Mouse (Mus musculus) hindbrain, embryonic 13.5 days (tissue): ENCODE measurements around the gene Lif. TPM values are rescaled to one million over a fixed set of nuclear protein-coding genes. Genes with fewer than 3 reads are reported as not detected.

Experiments used
- ATAC-seq: fragments of 200-750 bp; cut with Nextera tagmentation; 2 replicates; pipeline ENCODE4 v1.8.0; 2017; ENCODE audit warnings: moderate TSS enrichment; ENCODE audit not compliant: low FRiP score
- H3K27ac ChIP-seq: fragments of 300-500 bp; sonication (generic); 2 replicates; pipeline ENCODE4 v1.5.1; 2015; ENCODE audit warnings: inconsistent platforms, mild to moderate bottlenecking, moderate library complexity
- H3K27me3 ChIP-seq: fragments of 300-500 bp; sonication (generic); 2 replicates; pipeline ENCODE4 v1.6.1; 2015; ENCODE audit warnings: mild to moderate bottlenecking, inconsistent platforms
- H3K36me3 ChIP-seq: fragments of 300-500 bp; sonication (generic); 2 replicates; pipeline ENCODE4 v1.6.1; 2015; ENCODE audit warnings: mild to moderate bottlenecking, inconsistent platforms
- H3K4me1 ChIP-seq: fragments of 300-500 bp; sonication (generic); replicated peaks from 2 replicates; pipeline ENCODE4 v1.6.1; 2015; ENCODE audit warnings: inconsistent platforms
- H3K4me2 ChIP-seq: fragments of 300-500 bp; sonication (generic); 2 replicates; pipeline ENCODE4 v1.6.1; 2015; ENCODE audit warnings: inconsistent platforms, mild to moderate bottlenecking, moderate library complexity
- H3K4me3 ChIP-seq: fragments of 300-500 bp; sonication (generic); 2 replicates; pipeline ENCODE4 v1.5.1; 2015; ENCODE audit warnings: mild to moderate bottlenecking, inconsistent platforms
- H3K9ac ChIP-seq: fragments of 300-500 bp; sonication (generic); 2 replicates; pipeline ENCODE4 v1.6.1; 2015; ENCODE audit warnings: mild to moderate bottlenecking, inconsistent platforms
- H3K9me3 ChIP-seq: fragments of 300-500 bp; sonication (generic); 2 replicates; pipeline ENCODE4 v1.6.1; 2016; ENCODE audit warnings: inconsistent platforms
- WGBS: fragments of 180-500 bp; shearing (Covaris S2); methylation state at CpG from one replicate; pipeline ENCODE4 v1.1.7; 2015; 5-methylcytosine and 5-hydroxymethylcytosine counted together
- polyA plus RNA-seq: library from polyadenylated mRNA; unstranded; fragments of >200 nt; fragmentation: Nextera tagmentation; extraction: Ambion mirVana; gene quantifications from 2 replicates; pipeline ENCODE4 v1.2.1, GENCODE M21; 2015

Gene Lif
- polyA plus RNA-seq, 1 experiment from 2014 or later: 0.08 TPM

DNA sequence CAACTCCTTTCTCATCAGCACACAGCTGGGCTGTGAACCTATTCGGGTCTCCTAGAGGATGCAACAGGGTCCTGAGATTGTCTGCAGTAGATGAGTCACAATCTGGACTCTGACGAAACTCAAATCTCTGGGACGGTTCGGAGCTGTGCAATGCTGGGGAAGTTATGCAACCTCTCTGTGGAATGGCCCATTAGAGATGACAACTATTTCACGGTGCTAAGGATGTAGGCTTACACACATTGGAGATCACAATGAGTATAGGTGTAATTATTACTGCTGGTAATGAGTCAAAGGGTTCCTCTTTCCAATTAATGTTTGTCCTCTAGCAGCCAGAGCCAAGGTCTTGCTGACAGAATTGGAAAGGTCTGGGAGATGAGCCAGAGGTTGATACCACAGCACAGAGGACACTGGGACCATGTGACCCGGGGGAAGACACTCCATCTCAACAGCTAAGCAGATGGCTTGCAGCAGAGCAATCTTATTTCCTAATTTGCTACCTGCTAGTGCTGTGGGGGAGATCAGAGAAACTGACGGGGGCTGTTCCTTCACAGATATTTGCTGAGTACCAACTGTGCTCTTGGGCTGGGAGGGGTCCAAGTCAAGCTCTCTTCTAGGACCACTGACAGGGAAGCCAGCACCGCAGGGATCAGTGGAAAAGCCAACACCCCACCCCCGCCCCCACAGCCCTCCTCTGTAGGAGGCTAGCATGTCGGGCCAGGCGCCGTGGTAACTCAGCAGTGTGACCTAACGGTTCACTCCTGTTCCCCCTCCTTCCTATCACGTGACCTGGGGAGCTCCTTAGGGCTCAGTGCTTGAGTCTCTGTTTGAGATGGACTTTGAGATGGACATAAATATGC is 37.4 kb downstream of the Lif start:
- Histone ChIP-seq H3K4me2 (no peak overlapping the region), H3K4me1 (peaks cover 16% of the 10 kb centered on the region), H3K27ac (no peak overlapping the region), H3K9me3 (no peaks in the 10 kb centered on the region), H3K27me3 (no peaks in the 10 kb centered on the region), H3K9ac (no peak overlapping the region), H3K4me3 (no peak overlapping the region), H3K36me3 (no peaks in the 10 kb centered on the region)
- ATAC-seq: no peak
- WGBS: 48% methylated on average over 14 of the region's 14 CpGs

GRCm38 (mm10) chr11:4296610-4297275 is 39.4 kb downstream of the Lif start:
- Histone ChIP-seq H3K9me3 (no peaks in the 10 kb centered on the region), H3K27ac (no peak overlapping the region), H3K4me3 (no peak overlapping the region), H3K4me2 (no peak overlapping the region), H3K36me3 (no peaks in the 10 kb centered on the region), H3K4me1 (peaks cover 19% of the 10 kb centered on the region), H3K9ac (no peak overlapping the region), H3K27me3 (no peaks in the 10 kb centered on the region)
- ATAC-seq: no peak
- 63% methylated on average over 10 of the region's 10 CpGs for WGBS

- H3K36me3 ChIP-seq: no peaks in the 10 kb centered on the region
- 81% methylated on average over 3 of the region's 3 CpGs for WGBS
- no peak overlapping the region for H3K4me3 ChIP-seq
- no peak overlapping the region for H3K9ac ChIP-seq
- H3K27ac ChIP-seq: no peak overlapping the region
- H3K27me3 ChIP-seq: no peaks in the 10 kb centered on the region
- peaks cover 19% of the 10 kb centered on the region for H3K4me1 ChIP-seq
- no peaks in the 10 kb centered on the region for H3K9me3 ChIP-seq
- H3K4me2 ChIP-seq: no peak overlapping the region
- no peak for ATAC-seq
These were observed 40.4 kb downstream of the Lif start for GRCm38 (mm10) chr11:4297753-4298152.

DNA sequence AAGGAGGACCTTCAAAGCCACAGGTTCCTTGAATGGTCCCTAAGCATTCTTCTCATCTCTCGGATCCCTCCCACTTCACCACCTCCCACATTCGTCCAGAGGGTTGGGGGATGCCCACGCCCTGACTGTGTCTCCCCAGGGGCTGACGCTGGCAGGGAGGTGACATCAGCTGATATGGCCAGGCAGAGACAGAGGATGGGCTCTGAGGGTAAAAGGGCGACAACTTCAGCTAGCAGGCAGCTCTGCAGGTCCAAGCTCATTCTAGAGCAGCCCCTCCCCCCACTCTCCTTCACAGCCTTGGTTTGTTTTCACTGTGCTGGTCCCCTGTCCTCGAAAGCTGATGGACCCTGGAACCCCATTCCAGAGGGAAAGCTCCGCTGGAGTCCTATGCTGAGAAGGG is 41.3 kb downstream of the Lif start:
- WGBS: 47% methylated on average over 7 of the region's 7 CpGs
- no peaks in the 10 kb centered on the region for H3K36me3 ChIP-seq
- ATAC-seq: no peak
- no peak overlapping the region for H3K4me3 ChIP-seq
- peaks cover 19% of the 10 kb centered on the region for H3K4me1 ChIP-seq
- H3K9me3 ChIP-seq: no peaks in the 10 kb centered on the region
- H3K4me2 ChIP-seq: no peak overlapping the region
- H3K27me3 ChIP-seq: no peaks in the 10 kb centered on the region
- no peak overlapping the region for H3K27ac ChIP-seq
- H3K9ac ChIP-seq: no peak overlapping the region

DNA sequence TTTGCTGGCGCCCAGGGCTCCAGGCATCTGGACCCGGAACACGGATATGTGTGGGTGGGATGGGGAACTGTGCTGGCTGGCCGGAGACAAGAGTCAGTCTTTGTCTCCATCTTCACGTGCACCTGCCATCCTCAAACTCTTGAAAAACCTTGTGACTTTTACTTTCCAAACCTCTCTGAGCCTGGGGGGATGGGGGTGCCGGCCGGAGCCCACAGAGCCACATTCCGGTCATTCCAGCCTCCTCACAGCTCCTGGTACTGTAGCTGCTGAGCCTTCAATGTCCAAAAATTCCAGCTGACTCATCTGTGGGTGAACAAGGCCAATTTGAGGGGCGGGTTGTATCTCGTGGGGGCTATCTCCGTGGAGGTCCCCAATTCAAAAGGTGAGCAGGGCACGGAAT is 41.8 kb downstream of the Lif start:
- Histone ChIP-seq H3K4me1 (peaks cover 19% of the 10 kb centered on the region), H3K36me3 (no peaks in the 10 kb centered on the region), H3K27ac (no peak overlapping the region), H3K4me2 (no peak overlapping the region), H3K9me3 (no peaks in the 10 kb centered on the region), H3K9ac (no peak overlapping the region), H3K27me3 (no peaks in the 10 kb centered on the region), H3K4me3 (no peak overlapping the region)
- WGBS: 52% methylated on average over 12 of the region's 12 CpGs
- no peak for ATAC-seq

DNA sequence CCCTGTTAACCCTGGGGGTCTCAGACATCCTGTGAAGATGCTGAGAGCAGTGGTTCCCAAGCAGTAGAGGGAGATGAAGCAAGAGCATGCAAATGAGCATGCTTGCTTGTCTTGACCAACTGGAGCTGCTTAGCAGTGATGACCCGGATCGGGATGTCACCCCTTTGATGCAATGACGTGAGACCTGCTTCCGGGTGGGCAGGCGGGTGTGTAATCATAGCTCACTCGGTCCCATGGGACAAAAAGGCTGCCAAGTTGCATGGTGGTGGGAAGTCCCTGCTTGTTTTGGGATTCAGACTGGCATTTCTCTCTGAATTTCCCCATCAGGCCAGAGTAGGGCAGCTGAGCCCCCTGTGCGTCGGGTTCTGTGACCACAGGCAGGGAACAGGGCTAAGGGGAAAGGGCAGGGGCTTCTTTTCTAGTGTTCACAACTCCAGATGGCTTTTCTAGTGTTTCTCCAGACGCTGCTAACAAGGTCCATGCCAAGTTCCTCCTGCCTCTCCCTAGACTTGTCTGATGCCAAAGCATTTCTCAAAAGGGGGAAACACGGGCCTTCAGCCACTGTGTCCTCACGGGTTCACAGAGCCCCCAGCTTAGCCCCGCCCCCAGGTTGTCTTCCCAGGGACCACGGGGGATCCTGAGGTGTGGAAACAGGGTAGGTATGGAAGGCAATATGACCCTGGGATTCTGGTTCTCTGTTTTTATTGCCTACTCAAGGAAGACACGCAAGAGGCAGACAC is 42.5 kb downstream of the Lif start:
- Histone ChIP-seq H3K4me2 (no peak overlapping the region), H3K4me3 (no peak overlapping the region), H3K9me3 (no peaks in the 10 kb centered on the region), H3K27ac (no peak overlapping the region), H3K36me3 (no peaks in the 10 kb centered on the region), H3K27me3 (no peaks in the 10 kb centered on the region), H3K4me1 (peaks cover 16% of the 10 kb centered on the region), H3K9ac (no peak overlapping the region)
- WGBS: 71% methylated on average over 14 of the region's 14 CpGs
- ATAC-seq: no peak

DNA sequence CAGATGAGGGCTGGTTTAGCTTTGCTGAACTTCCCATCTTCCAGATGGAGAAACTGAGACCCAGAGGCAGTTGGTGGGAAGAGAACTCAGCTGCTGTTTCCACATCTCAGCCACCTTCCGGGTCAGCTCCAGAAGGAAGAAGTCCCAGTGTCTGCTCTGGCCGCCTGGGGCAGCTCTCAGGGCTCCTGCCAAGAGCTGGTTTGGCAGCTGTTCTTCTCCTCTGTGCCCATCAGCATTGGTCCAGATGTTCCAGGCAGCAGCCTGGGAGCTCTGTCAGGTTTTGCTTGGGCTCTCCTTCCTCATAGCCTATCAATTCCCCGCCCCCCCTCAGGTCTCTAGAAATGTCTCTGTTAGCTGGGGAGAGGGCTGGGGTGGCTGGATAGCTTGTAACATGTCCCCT is 43.3 kb downstream of the Lif start:
- ATAC-seq: no peak
- no peak overlapping the region for H3K9ac ChIP-seq
- H3K9me3 ChIP-seq: no peaks in the 10 kb centered on the region
- no peak overlapping the region for H3K4me2 ChIP-seq
- no peak overlapping the region for H3K27ac ChIP-seq
- WGBS: 92% methylated on average over 3 of the region's 3 CpGs
- no peaks in the 10 kb centered on the region for H3K36me3 ChIP-seq
- peaks cover 11% of the 10 kb centered on the region; the same call in 1 of the 2 replicates for H3K4me1 ChIP-seq
- H3K4me3 ChIP-seq: no peak overlapping the region
- H3K27me3 ChIP-seq: no peaks in the 10 kb centered on the region

GRCm38 (mm10) chr11:4302363-4302913 is 45.1 kb downstream of the Lif start:
- H3K36me3 ChIP-seq: no peaks in the 10 kb centered on the region
- WGBS: 42% methylated on average over 5 of the region's 5 CpGs
- H3K9ac ChIP-seq: no peak overlapping the region
- no peak overlapping the region for H3K4me2 ChIP-seq
- no peak for ATAC-seq
- H3K27ac ChIP-seq: no peak overlapping the region
- no peak overlapping the region for H3K4me3 ChIP-seq
- no peaks in the 10 kb centered on the region for H3K27me3 ChIP-seq
- H3K4me1 ChIP-seq: 0 out of 2 replicates have a peak, but pooled peaks cover 5% of the 10 kb centered on the region
- no peaks in the 10 kb centered on the region for H3K9me3 ChIP-seq

- no peak for ATAC-seq
- H3K4me3 ChIP-seq: no peak overlapping the region
- H3K4me2 ChIP-seq: no peak overlapping the region
- H3K27ac ChIP-seq: no peak overlapping the region
- H3K9ac ChIP-seq: no peak overlapping the region
- peaks cover 5% of the 10 kb centered on the region; the same call in 1 of the 2 replicates for H3K4me1 ChIP-seq
- no peaks in the 10 kb centered on the region for H3K36me3 ChIP-seq
- no peaks in the 10 kb centered on the region for H3K9me3 ChIP-seq
- H3K27me3 ChIP-seq: no peaks in the 10 kb centered on the region
- WGBS: 61% methylated on average over 9 of the region's 9 CpGs
These were observed 45.7 kb downstream of the Lif start for GRCm38 (mm10) chr11:4303033-4303432.

GRCm38 (mm10) chr11:4304203-4304602 is 46.8 kb downstream of the Lif start:
- WGBS: 73% methylated on average over 4 of the region's 4 CpGs
- H3K36me3 ChIP-seq: no peaks in the 10 kb centered on the region

DNA sequence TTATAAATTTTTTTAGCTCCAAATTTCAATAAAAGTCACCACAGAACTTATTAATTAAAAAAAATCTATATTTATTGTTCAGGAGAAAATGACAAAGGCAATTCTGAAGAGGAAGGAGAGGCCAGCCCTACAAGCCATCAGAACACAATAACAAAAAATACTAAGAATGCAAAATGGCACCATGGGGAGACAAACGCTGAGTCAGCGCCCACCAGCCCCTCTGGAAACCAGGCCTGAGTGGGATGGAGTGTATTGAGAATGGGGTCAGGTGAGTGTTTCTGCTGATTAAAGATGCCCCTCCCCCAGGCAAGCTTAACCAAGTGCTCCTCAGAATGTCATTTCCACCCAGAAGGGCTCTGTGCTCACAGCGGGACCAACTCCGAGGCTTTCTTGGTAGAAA is 47.7 kb downstream of the Lif start:
- Histone ChIP-seq H3K27me3 (no peaks in the 10 kb centered on the region), H3K4me2 (no peak overlapping the region), H3K27ac (no peak overlapping the region), H3K9me3 (no peaks in the 10 kb centered on the region), H3K4me1 (peaks cover 4% of the 10 kb centered on the region; the same call in 1 of the 2 replicates), H3K9ac (no peak overlapping the region), H3K36me3 (no peaks in the 10 kb centered on the region), H3K4me3 (no peak overlapping the region)
- 90% methylated on average over 4 of the region's 4 CpGs for WGBS
- no peak for ATAC-seq

More at GRCm38 (mm10) chr11:4304203-4304602, 46.8 kb downstream of the Lif start:
- Histone ChIP-seq H3K9me3 (no peaks in the 10 kb centered on the region), H3K27me3 (no peaks in the 10 kb centered on the region), H3K4me1 (peaks cover 8% of the 10 kb centered on the region; the same call in 1 of the 2 replicates), H3K4me2 (no peak overlapping the region), H3K9ac (no peak overlapping the region), H3K4me3 (no peak overlapping the region), H3K27ac (no peak overlapping the region)
- no peak for ATAC-seq

DNA sequence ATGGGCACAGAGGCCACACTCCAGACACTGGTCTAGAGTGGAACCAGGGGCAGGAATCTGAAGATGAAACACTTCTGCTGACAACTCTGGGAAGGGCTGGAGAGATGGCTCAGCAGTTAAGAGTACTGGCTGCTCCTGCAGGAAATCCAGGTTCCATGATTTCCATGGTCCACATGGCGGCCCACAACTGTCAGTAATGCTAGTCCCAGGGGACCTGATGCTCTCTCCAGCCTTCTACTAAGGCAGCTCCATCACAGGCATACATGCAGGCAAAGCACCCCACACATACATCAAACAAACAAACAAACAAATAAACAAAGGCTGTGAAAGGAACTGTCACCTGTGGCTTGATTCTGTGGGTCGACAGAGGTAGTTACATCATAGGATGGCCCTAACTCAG is 48.7 kb downstream of the Lif start:
- WGBS: 64% methylated on average over 2 of the region's 2 CpGs
- Histone ChIP-seq H3K9me3 (no peaks in the 10 kb centered on the region), H3K4me2 (no peak overlapping the region), H3K27me3 (no peaks in the 10 kb centered on the region), H3K36me3 (no peaks in the 10 kb centered on the region), H3K9ac (no peak overlapping the region), H3K27ac (no peak overlapping the region), H3K4me3 (no peak overlapping the region), H3K4me1 (peaks cover 4% of the 10 kb centered on the region; the same call in 1 of the 2 replicates)
- ATAC-seq: no peak
